Mouse (Mus musculus) stomach, postnatal 0 days (tissue): ENCODE results near the gene Gzmm.

ENCODE experiments used
- CTCF ChIP-seq: IDR thresholded peaks from 2 replicates; pipeline ENCODE4 v1.5.1; 2016; ENCODE audit warnings: antibody characterized with exemption, low read depth, mild to moderate bottlenecking, moderate library complexity
- EP300 ChIP-seq: optimal IDR thresholded peaks from 2 replicates; pipeline ENCODE3; 2016; ENCODE audit warnings: antibody characterized with exemption

GRCm38 (mm10) chr10:79723692-79724091, 34.9 kb downstream of the Gzmm start:
- no peak for TF ChIP-seq CTCF
- TF ChIP-seq EP300, result no peak
